Mouse (Mus musculus): ENCODE results near the gene Prkch.

Gene Prkch

DNA sequence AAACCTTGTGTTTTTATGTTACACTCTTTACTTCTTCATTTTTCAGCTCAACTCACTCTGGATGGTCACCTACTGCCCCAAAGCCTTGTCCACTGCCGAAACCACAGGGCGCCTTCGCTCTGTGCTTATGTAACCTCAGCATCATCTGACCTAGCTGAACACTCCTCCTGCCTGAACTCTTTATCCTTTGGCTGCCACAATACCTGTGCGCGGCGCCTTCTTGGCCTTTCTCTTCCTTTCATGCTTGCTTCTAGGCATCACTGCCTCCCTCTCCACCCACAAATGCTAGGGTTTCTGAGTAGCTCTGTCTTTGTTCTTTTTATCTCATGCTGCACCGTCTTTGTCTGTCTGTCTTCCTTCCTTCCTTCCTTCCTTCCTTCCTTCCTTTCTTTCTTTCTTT, 3.8 kb upstream of the Prkch start:
- DNase-seq (ENCODE audit: low read depth, low spot score), result no peak

DNA sequence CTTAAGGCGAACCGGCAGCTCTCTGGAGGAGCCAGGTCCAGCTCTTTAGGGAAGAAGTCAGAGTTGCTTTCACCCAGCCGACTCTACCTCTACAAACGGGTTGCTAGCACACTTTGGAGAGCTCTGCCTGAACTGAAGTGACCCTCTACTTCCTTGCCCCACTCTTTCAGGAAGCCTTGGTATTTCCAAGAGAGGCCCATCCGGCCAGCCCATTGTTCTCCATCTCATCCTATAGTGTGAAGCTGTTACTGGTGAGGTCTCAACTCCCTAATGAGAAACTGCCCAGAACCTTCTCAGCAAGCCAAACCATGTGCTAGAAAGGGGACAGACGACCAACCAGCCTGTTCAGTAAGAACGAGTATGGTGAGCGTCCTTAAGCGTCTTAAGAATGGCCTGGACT, 1.3 kb upstream of the Prkch start:
- DNase-seq (ENCODE audit: low read depth, low spot score), result no peak

DNA sequence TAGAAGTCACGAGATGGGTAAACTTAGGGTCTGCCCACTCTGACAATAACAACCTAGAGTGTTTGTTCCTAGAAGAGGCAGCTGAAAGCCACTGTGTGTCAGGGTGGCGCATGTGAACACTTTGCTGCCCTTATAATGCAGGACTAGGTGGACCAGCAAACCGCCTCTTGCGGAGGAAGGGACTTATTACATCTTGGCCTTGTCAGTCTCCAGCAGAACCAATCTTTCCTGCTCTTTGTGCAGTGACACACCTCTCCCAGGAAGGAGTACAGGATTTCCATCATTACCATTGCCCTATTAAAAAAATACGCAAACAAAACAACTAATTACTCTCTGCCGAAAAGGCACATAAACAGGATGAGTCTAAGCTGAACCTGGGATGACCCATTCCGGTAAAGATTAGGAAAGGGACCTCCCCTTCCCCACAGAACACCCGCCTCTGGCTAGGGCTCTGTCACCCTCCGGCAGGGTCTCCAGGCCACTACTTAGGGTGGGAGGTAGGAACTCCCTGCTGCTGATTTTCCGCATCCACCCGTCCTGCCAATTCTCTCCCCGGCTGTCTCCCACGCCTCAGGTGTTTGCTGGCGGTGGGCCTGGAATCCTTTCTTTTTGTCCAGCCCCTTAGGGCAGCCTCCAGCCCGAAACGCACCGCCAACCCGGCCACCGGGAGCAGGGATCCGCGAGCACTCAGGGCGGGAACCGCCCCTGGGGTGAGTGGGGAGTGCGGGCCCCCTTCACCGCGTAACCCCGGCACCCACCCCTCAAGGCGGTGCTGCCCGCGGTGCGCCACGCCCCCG, 585 bp upstream of the Prkch start:
- no peak for DNase-seq (ENCODE audit: low read depth, low spot score)

DNA sequence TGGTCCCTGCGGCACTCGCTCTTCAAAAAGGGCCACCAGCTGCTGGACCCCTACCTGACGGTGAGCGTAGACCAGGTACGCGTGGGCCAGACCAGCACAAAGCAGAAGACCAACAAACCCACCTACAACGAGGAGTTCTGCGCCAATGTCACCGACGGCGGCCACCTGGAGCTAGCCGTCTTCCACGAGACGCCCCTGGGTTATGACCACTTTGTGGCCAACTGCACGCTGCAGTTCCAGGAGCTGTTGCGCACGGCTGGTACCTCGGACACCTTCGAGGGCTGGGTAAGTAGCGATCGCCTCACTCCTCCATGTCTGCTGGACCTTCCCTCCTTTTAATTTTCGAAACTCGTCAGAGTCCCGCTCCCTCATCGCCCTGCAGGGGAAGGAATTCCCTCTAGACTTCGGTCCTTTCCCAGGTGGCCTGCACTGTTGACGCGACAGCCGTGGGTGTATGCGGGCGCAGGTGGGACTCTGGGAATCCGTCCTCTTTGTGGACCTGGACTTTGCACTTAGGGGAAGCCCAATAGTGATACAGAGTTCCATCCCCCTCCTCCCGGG, 725 bp downstream of the Prkch start:
- DNase-seq (ENCODE audit: low read depth, low spot score), result no peak

DNA sequence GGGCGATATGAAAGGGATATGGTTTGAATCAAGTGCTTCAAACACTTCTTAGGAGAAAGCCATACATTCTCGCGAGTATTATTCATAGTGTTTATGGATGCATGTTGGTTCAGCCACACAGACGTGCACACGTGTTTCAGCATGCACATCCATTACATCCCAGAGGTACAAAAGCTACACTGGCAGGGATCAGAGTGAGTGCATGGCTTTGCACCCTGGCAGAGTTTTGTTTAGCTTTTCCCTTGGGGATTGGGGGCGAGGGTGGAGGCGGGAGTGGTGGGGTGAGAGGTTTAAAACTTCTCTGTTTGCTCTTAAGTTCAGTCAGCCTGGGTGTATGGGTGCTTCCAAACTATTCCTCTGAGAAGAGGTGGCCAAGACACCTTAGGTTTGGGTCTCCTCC, 1.3 kb downstream of the Prkch start:
- DNase-seq (ENCODE audit: low read depth, low spot score), result no peak

DNA sequence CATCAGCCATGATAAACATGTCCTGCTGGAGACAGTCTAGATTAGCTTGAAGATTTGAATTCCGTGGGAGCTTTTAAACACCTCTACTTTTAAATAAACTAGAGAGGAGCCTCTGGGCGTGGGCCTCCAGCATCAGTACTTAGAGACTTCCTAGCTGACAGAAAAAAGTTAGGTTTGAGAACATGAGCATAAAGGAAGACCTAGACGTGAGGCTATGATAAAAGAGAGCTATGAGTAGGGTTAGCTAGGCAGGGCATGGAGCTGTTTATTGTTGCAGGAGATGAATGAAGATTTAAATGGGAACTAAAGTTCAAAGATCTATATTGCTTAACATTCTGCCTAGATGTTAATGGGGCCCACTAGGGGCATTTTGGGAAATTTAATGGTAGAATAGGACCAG, 2.7 kb downstream of the Prkch start:
- no peak for DNase-seq (ENCODE audit: low read depth, low spot score)

DNA sequence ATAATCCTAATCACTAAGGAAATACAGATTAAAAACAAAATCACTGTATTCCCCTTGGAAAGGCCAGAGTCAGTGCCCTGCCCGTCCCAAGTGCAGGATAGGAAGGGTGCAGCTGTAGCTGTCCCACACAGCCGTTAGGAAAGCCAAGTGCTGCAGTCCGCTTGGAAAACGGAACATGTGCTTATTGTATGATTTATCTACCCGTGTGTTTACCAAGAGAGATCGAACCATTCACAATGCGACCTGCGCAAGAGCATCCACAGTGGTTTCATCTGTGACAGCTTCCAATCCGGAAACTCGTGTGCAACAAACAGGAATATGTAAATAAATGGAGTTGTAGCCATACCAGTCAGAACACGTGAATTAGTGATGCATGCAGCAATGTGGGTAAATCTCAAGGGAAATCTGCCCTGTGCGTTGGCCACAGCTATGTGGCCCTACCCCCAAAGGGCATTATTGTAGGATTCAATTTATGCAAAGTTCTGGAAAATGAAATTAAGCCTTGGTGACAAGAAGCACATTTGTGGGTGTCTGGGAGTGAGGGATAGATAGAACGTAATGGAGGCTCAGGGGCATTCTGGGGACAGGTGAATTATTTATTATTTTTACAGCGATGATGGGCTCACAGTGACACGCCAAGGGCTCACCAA, 6.2 kb downstream of the Prkch start:
- DNase-seq (ENCODE audit: low read depth, low spot score), result no peak

DNA sequence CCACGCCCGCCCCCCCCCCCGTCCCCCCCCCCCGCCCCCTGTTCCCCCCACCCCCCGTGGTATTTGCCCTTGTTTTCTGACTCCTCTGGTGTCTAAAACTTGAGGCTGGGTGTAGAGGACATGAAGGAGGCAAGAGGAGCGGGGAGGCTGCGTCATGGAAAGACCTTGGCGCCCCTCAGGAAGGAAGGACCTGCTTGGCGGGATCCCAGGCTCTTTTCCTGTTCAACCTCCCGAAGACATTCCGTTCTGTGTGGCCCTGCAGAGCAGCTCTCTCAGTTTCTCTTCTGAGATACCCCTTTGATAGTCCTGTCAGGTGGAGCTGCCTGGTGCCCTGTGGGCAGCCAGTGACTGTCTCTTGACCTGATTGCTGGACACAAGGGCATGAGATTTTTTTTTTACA, 7.0 kb downstream of the Prkch start:
- DNase-seq (ENCODE audit: low read depth, low spot score), result no peak

DNA sequence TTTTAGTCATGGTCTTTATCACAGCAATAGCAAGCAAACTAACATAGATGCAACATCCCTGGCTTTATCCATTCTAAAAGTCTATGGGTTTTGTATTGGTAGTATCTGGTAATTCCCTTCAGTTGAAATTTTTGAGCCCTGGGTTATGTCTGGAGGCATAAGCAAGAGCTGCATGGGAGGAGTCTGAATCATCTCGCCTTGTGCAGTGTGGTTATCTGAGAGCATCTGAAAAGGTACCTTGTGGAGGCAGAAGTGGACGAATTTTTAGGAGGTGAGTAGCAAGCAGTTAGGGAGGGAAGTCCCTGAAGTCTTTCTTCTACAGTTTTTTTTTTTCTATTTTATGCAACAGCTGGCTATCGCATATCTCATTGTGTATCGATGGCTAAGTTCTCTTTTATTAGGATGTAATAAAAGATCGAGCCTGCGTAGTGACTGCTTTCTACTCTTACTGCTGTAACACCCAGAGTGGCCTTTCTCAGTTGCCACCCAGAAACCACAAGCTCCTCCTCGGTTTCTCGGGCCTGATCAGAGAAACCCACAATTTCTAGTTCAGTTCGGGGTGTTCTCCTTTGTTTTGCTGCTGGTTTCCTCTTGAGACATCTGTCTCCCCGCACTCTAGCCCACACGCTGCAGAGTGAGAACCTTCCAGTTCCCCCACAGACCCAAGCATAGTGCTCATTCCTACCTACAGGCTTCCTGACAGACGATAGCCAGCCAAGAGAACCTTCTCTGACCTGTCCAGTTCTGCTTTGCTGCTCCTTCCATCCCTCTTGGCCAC, 8.6 kb downstream of the Prkch start:
- DNase-seq (ENCODE audit: low read depth, low spot score), result no peak

DNA sequence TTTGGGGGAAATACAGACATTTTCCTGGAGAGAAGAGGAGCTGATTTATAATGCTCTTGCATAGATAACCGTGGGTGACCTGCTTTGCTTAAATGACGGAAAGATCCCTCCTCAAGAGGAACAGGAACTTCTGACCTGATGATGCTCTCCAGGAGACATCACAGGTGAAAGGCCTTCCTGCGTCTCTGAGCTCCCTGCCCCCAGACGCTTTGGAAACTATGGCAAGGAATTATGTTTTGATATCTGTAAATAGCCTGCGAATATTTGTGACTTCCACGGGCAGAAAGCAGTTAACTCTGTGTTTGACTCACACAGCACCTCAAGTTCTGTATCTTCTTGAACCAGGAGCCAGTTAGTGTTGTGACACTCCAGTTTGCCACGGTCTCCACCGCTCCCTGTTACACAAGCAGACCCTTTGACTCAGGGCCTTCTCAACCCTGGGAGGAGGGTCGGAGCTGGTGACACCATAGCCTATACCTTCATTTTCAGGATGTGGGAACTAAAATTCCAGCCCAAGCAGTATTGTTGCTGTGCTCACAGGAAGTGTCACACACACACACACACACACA, 9.7 kb downstream of the Prkch start:
- DNase-seq (ENCODE audit: low read depth, low spot score), result no peak

DNA sequence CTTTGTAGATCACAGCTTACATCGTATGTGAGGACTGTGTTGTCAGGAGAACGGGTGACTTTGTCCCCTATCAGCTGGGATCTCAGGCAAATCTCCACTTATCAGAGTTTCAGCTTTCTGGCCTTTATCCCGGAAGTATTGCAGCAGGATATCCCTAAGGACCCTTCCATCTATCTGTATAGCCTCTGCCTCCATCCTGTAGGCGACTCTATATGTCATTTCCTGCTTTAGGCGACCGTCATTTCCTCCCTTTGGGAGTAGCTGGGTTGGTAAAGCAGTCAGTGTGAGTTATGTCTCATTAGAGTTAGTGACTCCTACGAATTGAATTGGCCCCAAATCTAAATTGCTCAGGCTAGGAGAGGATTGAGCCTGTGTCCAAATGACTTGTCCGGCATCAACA, 10.6 kb downstream of the Prkch start:
- no peak for DNase-seq (ENCODE audit: low read depth, low spot score)

DNA sequence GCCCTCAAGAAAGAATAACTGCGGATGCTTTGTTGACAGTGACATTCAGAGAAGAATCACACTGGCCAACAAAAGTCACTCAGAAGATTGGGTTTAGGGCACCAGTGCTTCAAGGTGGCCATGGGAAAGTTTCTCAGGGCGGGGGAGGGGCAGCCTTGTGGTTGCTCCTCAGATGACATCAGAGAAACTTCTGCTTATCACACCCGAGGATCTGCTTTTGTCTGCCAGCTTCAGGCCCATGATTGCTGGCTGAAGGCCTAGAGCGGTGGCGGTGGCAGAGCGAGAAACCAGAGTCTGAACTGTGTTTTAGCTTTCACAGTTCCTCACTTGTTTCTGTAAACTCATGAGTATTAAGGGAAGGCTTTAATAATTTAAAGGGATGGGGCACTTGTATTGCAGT, 13.6 kb downstream of the Prkch start:
- no peak for DNase-seq (ENCODE audit: low read depth, low spot score)

DNA sequence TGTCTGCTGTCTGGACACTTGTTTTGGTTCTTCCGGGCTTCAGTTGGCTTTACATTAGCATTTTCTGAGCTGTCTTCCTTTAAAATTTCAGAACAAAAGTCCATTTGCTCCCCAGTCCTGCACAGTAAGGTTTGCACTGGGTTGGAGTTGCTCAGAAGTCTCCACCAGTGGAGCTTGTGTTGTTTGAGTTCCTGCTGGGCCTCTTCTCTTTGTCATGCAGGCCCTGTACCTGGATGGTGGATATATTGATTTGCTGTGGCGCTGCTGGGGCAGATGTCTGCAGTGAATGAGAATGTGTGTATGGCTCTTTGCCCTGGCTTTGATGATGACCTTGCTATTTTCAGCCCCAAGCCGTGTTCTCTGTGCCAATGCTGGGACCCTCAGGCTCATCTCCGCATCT, 15.9 kb downstream of the Prkch start:
- DNase-seq (ENCODE audit: low read depth, low spot score), result no peak

DNA sequence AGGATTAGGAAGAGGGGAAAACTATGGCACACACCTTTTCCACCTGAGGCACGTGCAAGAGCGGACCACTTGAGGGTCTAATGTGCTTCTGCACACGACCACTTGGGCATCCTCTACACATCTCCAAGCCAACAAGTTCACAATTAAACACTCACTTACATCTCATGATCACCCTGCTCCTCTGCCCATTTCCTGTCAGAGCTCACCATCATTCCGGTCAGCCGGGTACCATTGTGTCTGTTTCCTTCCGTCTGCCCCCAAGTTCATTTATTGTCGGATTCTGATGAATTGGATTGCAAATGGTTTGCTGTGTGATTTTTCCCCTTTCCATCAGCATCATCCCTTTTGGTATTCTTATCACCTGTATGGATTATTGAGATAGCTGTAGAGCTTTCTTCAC, 18.4 kb downstream of the Prkch start:
- DNase-seq (ENCODE audit: low read depth, low spot score), result no peak

DNA sequence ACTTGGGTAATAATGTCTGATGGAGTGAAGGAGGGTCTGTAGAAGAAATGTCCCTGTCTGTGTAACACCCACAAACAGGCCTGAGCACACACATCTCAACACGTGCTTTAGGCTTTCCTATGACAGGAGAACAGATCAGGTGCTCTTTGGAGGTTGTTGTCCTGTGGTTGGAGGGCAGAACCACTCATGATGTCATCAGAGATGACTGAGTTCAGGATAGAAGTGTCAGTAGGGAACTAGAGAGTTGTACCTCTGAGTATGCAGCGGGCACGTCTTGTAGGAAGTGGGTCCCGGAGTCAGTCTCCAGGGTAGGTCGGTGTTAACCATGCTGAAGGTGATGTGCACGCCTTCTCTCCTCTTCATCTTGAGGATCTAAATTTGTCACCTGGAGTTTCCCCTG, 19.1 kb downstream of the Prkch start:
- DNase-seq (ENCODE audit: low read depth, low spot score), result no peak

DNA sequence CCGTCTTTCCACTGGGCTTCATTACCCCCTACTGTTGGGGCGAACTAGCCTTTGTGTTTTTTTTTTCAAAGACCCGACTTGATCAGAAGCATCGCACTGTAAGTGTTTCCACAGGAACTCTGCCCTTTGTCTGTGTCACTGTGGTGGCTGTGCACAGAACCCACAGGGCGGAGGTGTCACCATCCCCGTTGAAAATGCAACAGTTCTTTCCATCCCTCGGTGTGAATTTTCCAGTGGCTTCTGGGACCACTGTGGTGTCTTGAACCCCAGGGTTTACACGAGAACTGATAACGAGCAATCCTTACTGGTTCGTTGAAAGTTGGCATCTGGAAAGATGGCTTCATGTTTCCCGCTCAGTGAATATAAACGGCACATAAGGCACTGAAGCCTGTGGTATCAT, 20.2 kb downstream of the Prkch start:
- DNase-seq (ENCODE audit: low read depth, low spot score), result no peak

DNA sequence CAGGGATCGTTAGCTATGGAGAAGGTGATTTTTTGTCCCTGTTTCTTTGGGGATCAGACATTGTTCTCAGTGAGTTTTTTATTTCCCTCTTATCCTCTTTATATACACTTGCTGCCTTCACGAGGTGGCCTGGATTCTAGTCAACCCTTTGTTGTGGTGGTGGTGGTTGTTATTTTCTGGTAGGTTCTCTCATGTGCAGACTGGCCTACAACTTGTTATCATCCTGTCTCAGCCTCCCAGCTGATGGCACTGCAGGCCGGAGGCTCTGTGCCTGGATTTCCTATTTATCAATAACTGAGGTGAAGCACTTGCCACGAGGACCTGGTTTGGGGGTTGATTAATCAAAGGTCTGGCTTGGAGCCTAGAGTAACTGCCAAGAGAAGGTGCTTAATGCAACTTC, 20.6 kb downstream of the Prkch start:
- DNase-seq (ENCODE audit: low read depth, low spot score), result no peak

DNA sequence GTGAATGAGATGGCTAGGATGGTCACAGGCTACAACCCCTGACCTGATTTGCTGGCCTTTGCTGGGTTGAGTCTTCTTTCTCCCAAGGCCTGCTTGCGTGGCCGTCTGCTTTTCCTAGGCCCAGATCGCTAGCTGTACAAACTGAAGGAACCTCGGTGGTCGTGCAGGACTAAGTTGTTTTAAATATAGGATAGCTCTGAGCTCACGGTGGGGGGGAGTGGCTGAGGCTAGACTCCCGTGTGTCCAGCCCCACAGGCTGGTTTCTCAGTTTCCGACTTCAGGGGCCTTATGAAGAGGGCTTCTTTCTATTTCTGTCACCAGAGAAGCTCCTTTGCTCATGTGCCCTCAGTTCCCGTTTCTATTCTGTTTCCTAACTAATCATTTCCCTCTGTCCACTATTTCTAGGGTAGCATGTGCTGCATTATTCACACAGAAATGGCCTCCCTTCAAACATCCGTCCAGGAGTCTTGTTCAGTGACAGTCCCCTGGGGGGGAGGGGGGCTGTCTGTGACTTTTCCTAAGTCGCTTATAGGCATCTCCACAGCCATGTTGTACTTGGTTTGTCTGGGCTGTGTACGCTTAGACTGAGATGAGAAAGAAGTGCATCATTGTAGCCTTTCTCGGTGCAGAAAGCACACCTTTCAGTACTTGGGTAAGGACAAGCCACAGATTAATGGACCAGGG, 22.9 kb downstream of the Prkch start:
- no peak for DNase-seq (ENCODE audit: low read depth, low spot score)

DNA sequence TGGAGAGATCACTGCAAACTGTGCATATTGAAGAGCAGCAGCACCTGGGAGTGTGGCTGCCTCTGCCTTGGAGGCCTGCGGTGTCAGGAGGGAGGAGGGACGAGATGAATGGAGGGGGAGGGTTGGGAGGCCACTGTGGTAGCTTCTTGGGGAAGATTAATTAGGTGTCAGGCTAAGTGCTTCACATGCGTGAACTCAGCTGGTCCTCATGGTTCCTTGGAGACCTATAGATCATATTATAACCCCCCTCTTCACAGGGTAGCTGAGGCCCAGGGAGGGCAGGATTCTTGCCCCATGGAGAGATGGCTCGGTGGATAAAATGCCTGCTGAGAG, 23.4 kb downstream of the Prkch start:
- DNase-seq (ENCODE audit: low read depth, low spot score), result no peak

DNA sequence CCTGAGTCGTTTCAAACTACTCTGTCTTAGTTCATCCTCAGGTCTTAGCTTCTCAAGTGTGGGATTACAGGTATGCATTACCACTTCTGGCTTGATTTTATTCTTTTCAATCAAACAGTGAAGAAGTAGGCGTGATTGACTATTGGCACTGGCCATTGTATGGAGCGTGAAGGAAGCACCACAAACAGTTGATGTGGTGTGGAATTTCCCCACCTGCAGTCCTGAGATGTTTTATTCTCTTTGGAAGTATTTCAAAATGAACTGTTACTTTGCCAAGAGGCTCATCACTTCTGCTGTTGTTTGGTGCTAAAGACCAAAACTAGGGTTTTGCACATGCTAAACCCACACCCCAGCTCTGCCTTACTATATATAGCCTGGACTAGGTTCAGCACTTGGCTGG, 24.7 kb downstream of the Prkch start:
- no peak for DNase-seq (ENCODE audit: low read depth, low spot score)

DNA sequence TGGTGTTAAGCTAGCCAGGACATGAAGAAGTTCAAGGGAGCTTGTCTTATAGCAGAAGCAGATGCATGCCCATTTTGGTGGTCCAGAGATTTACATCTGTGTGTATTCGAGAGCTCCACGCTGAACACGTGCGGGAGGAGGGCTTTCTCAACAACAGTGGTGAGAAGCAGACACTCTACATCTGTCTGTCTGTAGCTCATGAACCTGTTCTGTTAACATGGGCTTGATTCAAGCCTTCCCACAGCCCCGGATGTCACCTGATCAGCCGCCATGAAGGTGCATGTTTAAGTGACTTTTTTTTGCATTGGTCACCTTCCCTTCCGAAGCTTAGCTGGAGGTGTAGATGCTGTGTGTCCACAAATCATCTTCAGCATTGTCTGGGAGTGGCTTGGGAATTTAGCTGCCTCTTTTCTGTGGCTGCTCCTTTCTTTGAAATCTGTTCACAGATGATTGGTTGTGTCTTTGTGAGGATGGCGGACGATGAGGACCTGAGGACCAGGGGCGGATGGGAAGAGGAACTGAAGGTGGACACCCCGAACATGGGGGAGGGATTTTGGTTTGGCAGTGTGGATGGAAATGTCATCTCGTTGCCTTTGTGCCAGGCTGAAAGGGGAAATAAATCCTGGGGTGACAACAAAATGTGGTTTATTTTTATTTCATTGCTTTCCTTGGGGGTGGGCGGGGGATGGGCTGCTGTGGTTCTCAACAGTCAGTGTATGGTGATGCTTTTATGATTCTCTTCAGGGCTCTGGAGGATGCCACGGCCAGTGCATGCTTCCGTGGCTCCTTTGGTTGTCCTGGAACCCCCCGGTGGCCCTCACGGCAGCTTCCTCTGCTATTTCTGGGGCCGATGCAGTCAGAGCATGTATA, 25.3 kb downstream of the Prkch start:
- no peak for DNase-seq (ENCODE audit: low read depth, low spot score)
